Comparison of ENCODE assay signal across 22 mouse cellular contexts in the genomic region with DNA sequence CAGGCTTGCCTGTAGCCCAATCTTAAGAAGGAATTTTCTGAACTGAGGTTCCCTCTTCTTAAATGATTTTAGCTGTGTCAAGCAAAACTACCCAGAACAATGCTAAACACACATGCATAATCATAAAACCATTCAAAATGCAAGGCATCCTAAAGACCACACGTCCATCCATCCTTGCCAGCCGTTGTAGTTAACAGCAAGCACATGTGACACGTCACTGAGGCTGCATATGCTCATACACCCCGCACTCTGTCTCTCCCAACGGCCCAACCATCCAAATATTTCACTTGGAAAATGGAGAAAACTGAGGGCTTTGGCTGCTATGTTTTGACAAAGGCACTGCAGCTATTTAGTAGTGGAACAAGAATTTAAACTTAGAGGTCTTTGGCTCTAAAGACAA.
DNase-seq lines count a peak whose midpoint lies in the region; ATAC-seq and TF ChIP-seq lines count a peak whose summit lies in the region.
"Had no signal": no experiment of that assay in that cellular context is flagged by ENCODE, and none has a peak within 500 bp of the region (broad histone marks: within the 10 kb centered on the region; RNA-seq: fewer than 3 reads in every experiment).

No protein-coding gene starts in this region.

- WGBS in heart, embryonic 10.5 days, result 84% methylated on average over 5 of the region's 5 CpGs
- 68% methylated on average over 5 of the region's 5 CpGs for WGBS in embryonic facial prominence, embryonic 13.5 days
- 50% methylated on average over 5 of the region's 5 CpGs for WGBS in embryonic facial prominence, embryonic 15.5 days

- TF ChIP-seq POLR2A in testis, adult 2 months (IDR thresholded peaks at IDR 0.05; ENCODE audit: control insufficient read depth, low read depth, low read length), result no peak

- H3K9ac ChIP-seq in embryonic facial prominence, embryonic 13.5 days, result no peak overlapping the region
- H3K9ac ChIP-seq in embryonic facial prominence, embryonic 15.5 days, result no peak overlapping the region
- H3K9ac ChIP-seq: forebrain, embryonic 13.5 days had no signal

- H3K9me3 ChIP-seq in heart, embryonic 10.5 days, result no peaks in the 10 kb centered on the region
- no peaks in the 10 kb centered on the region for H3K9me3 ChIP-seq in embryonic facial prominence, embryonic 13.5 days
- H3K9me3 ChIP-seq in embryonic facial prominence, embryonic 15.5 days (replicated peaks), result no peaks in the 10 kb centered on the region
- H3K9me3 ChIP-seq: forebrain, embryonic 13.5 days; G1E had no signal

- peak; percentile 18 for DNase-seq in heart, adult 11 months
- no peak for DNase-seq in heart, embryonic 10.5 days (ENCODE audit: low spot score)
- DNase-seq in testis, postnatal 10 days (ENCODE audit: low spot score), result no peak
- DNase-seq in urinary bladder, postnatal 4 days (ENCODE audit: low spot score in 2 of 2), result no peak
- DNase-seq: adrenal gland, adult 8-10 months; adrenal gland, postnatal 14 days; adrenal gland, postnatal 36 days; cerebellum, adult 11-12 months; cerebellum, adult 2 months; cerebellum, adult 9-10 months; cerebellum, postnatal 10 days; cerebellum, postnatal 25 days had no signal

- H3K4me1 ChIP-seq in heart, embryonic 10.5 days, result peaks cover 8% of the 10 kb centered on the region; the same call in 1 of the 2 replicates
- H3K4me1 ChIP-seq in testis, adult 2 months (ENCODE audit: control insufficient read depth, insufficient read depth, low read length), result peaks cover 2% of the 10 kb centered on the region
- H3K4me1 ChIP-seq in embryonic facial prominence, embryonic 13.5 days, result peaks cover 14% of the 10 kb centered on the region; the same call in 1 of the 2 replicates
- H3K4me1 ChIP-seq in embryonic facial prominence, embryonic 15.5 days, result peaks cover 7% of the 10 kb centered on the region; the same call in 1 of the 2 replicates

- H3K4me3 ChIP-seq in heart, embryonic 10.5 days, result no peak overlapping the region
- H3K4me3 ChIP-seq in testis, adult 2 months (ENCODE audit: control insufficient read depth, low read depth, low read length), result no peak overlapping the region
- H3K4me3 ChIP-seq in embryonic facial prominence, embryonic 13.5 days, result no peak overlapping the region
- no peak overlapping the region for H3K4me3 ChIP-seq in embryonic facial prominence, embryonic 15.5 days (replicated peaks)
- H3K4me3 ChIP-seq: forebrain, embryonic 13.5 days had no signal

- TF ChIP-seq CTCF in testis, adult 2 months (IDR thresholded peaks at IDR 0.05; ENCODE audit: control insufficient read depth, insufficient read depth, insufficient replicate concordance, low read depth, low read length), result no peak

- H3K27me3 ChIP-seq in heart, embryonic 10.5 days (ENCODE audit: insufficient read depth, poor library complexity, severe bottlenecking), result no peaks in the 10 kb centered on the region
- H3K27me3 ChIP-seq in testis, adult 2 months (ENCODE audit: control insufficient read depth, insufficient read depth, low read length), result no peaks in the 10 kb centered on the region
- H3K27me3 ChIP-seq in embryonic facial prominence, embryonic 13.5 days, result no peaks in the 10 kb centered on the region
- no peaks in the 10 kb centered on the region for H3K27me3 ChIP-seq in embryonic facial prominence, embryonic 15.5 days
- H3K27me3 ChIP-seq: CH12.LX; forebrain, embryonic 13.5 days had no signal

- ATAC-seq in embryonic facial prominence, embryonic 13.5 days (ENCODE audit: insufficient number of reproducible peaks, insufficient read depth, low FRiP score, low TSS enrichment, low read depth), result no peak
- ATAC-seq in embryonic facial prominence, embryonic 15.5 days (ENCODE audit: insufficient number of reproducible peaks, low FRiP score, low TSS enrichment, low read depth), result peak; percentile 60; the same call in 1 of the 2 replicates
- ATAC-seq in CD4-positive, CD25-positive, alpha-beta regulatory T cell, adult 4 months, result no peak
- ATAC-seq: activated CD4-positive, CD25-positive, alpha-beta regulatory T cell, adult 4 months; forebrain, embryonic 13.5 days; forebrain, embryonic 16.5 days; Patski had no signal

- H3K36me3 ChIP-seq in heart, embryonic 10.5 days, result no peaks in the 10 kb centered on the region
- H3K36me3 ChIP-seq in testis, adult 2 months (ENCODE audit: control insufficient read depth, insufficient read depth, low read length), result no peaks in the 10 kb centered on the region
- no peaks in the 10 kb centered on the region for H3K36me3 ChIP-seq in embryonic facial prominence, embryonic 13.5 days
- H3K36me3 ChIP-seq in embryonic facial prominence, embryonic 15.5 days, result no peaks in the 10 kb centered on the region
- H3K36me3 ChIP-seq: G1E had no signal

- no peak overlapping the region for H3K4me2 ChIP-seq in embryonic facial prominence, embryonic 13.5 days
- no peak overlapping the region for H3K4me2 ChIP-seq in embryonic facial prominence, embryonic 15.5 days (replicated peaks)
- H3K4me2 ChIP-seq: forebrain, embryonic 13.5 days had no signal

- no peak overlapping the region for H3K27ac ChIP-seq in heart, embryonic 10.5 days
- H3K27ac ChIP-seq in testis, adult 2 months (ENCODE audit: control insufficient read depth, insufficient read depth, low read depth, low read length), result peak overlapping the region; percentile 47
- peak overlapping the region; percentile 58; the same call in 1 of the 2 replicates for H3K27ac ChIP-seq in embryonic facial prominence, embryonic 13.5 days
- H3K27ac ChIP-seq in embryonic facial prominence, embryonic 15.5 days (replicated peaks), result peak overlapping the region; percentile 74
- H3K27ac ChIP-seq: forebrain, embryonic 13.5 days had no signal
